Mouse (Mus musculus) adrenal gland, postnatal 25 days (tissue): ENCODE data around the gene Opcml. TPM values are rescaled to one million over a fixed set of nuclear protein-coding genes. Genes with fewer than 3 reads are reported as not detected.

Experiments
- DNase-seq: peaks from one replicate; pipeline ENCODE4 v3.0.0; 2021; ENCODE audit warnings: mixed read lengths
- long read RNA-seq: library from polyadenylated mRNA; stranded (forward); transcript quantifications from one replicate; pipeline ENCODE4 v2.0.0, GENCODE M21; 2021
- total RNA-seq: library from RNA; stranded (reverse); gene quantifications from 2 replicates; pipeline ENCODE4 v1.2.3, GENCODE M21; 2021

Gene Opcml
- 0.90 and 1.1 TPM in 2 replicates for total RNA-seq
- long read RNA-seq: 0 reads

- no peak for DNase-seq
Observed at GRCm38 (mm10) chr9:27790725-27791638, at the start of gene Opcml. TSS of gene Opcml (plus strand) at chr9:27790775.

GRCm38 (mm10) chr9:27758709-27759108, 31.9 kb upstream of the Opcml start:
- no peak for DNase-seq

- DNase-seq: no peak
Observed at GRCm38 (mm10) chr9:27761196-27761595, 29.4 kb upstream of the Opcml start.

- DNase-seq: no peak
Observed at GRCm38 (mm10) chr9:27766446-27766845, 24.1 kb upstream of the Opcml start.

GRCm38 (mm10) chr9:27767196-27767900, 23.2 kb upstream of the Opcml start:
- no peak for DNase-seq

GRCm38 (mm10) chr9:27768788-27769187, 21.8 kb upstream of the Opcml start:
- DNase-seq: no peak

- DNase-seq: no peak
Observed at GRCm38 (mm10) chr9:27781291-27781993, 9.1 kb upstream of the Opcml start.

GRCm38 (mm10) chr9:27781994-27782337, 8.6 kb upstream of the Opcml start:
- DNase-seq: no peak

GRCm38 (mm10) chr9:27791639-27791966, 1.0 kb downstream of the Opcml start:
- DNase-seq: no peak

GRCm38 (mm10) chr9:27792226-27792625, 1.7 kb downstream of the Opcml start:
- no peak for DNase-seq

- DNase-seq: no peak
Observed at GRCm38 (mm10) chr9:27792994-27793393, 2.4 kb downstream of the Opcml start.

- DNase-seq: no peak
Observed at GRCm38 (mm10) chr9:27796535-27796934, 6.0 kb downstream of the Opcml start.

GRCm38 (mm10) chr9:27800992-27801391, 10.4 kb downstream of the Opcml start:
- DNase-seq: no peak

- DNase-seq: no peak
Observed at GRCm38 (mm10) chr9:27801807-27802206, 11.2 kb downstream of the Opcml start.

GRCm38 (mm10) chr9:27802379-27802778, 11.8 kb downstream of the Opcml start:
- DNase-seq: no peak

- no peak for DNase-seq
Observed at GRCm38 (mm10) chr9:27804461-27804860, 13.9 kb downstream of the Opcml start.

- no peak for DNase-seq
Observed at GRCm38 (mm10) chr9:27809741-27810140, 19.2 kb downstream of the Opcml start.

- DNase-seq: no peak
Observed at GRCm38 (mm10) chr9:27813207-27813790, 22.7 kb downstream of the Opcml start.

GRCm38 (mm10) chr9:27814161-27814560, 23.6 kb downstream of the Opcml start:
- DNase-seq: no peak

GRCm38 (mm10) chr9:27821197-27821596, 30.6 kb downstream of the Opcml start:
- DNase-seq: no peak

GRCm38 (mm10) chr9:27822681-27823080, 32.1 kb downstream of the Opcml start:
- no peak for DNase-seq

GRCm38 (mm10) chr9:27824424-27824823, 33.8 kb downstream of the Opcml start:
- DNase-seq: no peak

GRCm38 (mm10) chr9:27830519-27830918, 39.9 kb downstream of the Opcml start:
- no peak for DNase-seq
